Mouse (Mus musculus): ENCODE measurements at regions not wholly inside any gene's neighbourhood (a gene's known extent, or its start where the extent isn't known, plus 50 kb on each side); places are given as distances from the start of the nearest gene placed in this dataset.
"Not testable (repeated sequence)": the region's sequence is repeated elsewhere in the genome, so short reads cannot be mapped to it uniquely, and the experiment has no call there.

GRCm38 (mm10) chr15:32749971-32750370 lies 505.4 kb downstream of the Sema5a start:
- no peaks in the 10 kb centered on the region for H3K27me3 ChIP-seq (ENCODE audit: insufficient read depth, low read length)
- H3K4me3 ChIP-seq (replicated peaks; ENCODE audit: low read length): no peak overlapping the region
- H3K4me1 ChIP-seq (replicated peaks; ENCODE audit: low read depth, low read length): no peaks in the 10 kb centered on the region
- H3K9me3 ChIP-seq (ENCODE audit: low read length): no peaks in the 10 kb centered on the region
- H3K36me3 ChIP-seq (ENCODE audit: insufficient read depth, low read length): no peaks in the 10 kb centered on the region
- TF ChIP-seq POU5F1 (IDR thresholded peaks at IDR 0.05; ENCODE audit: borderline replicate concordance, low read length): no peak
- TF ChIP-seq NANOG (IDR thresholded peaks at IDR 0.05; ENCODE audit: borderline replicate concordance, low read length): no peak
- TF ChIP-seq CTCF (conservative IDR thresholded peaks at IDR 0.05; ENCODE audit: low read length): no peak

GRCm38 (mm10) chr15:32751991-32752390 lies 507.4 kb downstream of the Sema5a start:
- Histone ChIP-seq H3K27me3 (ENCODE audit: insufficient read depth, low read length) (no peaks in the 10 kb centered on the region), H3K36me3 (ENCODE audit: insufficient read depth, low read length) (no peaks in the 10 kb centered on the region), H3K4me3 (replicated peaks; ENCODE audit: low read length) (no peak overlapping the region), H3K9me3 (ENCODE audit: low read length) (no peaks in the 10 kb centered on the region), H3K4me1 (replicated peaks; ENCODE audit: low read depth, low read length) (no peaks in the 10 kb centered on the region)
- TF ChIP-seq POU5F1 (IDR thresholded peaks at IDR 0.05; ENCODE audit: borderline replicate concordance, low read length) (no peak), CTCF (conservative IDR thresholded peaks at IDR 0.05; ENCODE audit: low read length) (no peak), NANOG (IDR thresholded peaks at IDR 0.05; ENCODE audit: borderline replicate concordance, low read length) (no peak)

- Histone ChIP-seq H3K27me3 (ENCODE audit: insufficient read depth, low read length) (no peaks in the 10 kb centered on the region), H3K4me3 (replicated peaks; ENCODE audit: low read length) (no peak overlapping the region), H3K4me1 (replicated peaks; ENCODE audit: low read depth, low read length) (no peaks in the 10 kb centered on the region), H3K9me3 (ENCODE audit: low read length) (0 out of 2 replicates have a peak, but pooled peaks cover 4% of the 10 kb centered on the region), H3K36me3 (ENCODE audit: insufficient read depth, low read length) (no peaks in the 10 kb centered on the region)
- TF ChIP-seq POU5F1 (IDR thresholded peaks at IDR 0.05; ENCODE audit: borderline replicate concordance, low read length) (no peak), CTCF (conservative IDR thresholded peaks at IDR 0.05; ENCODE audit: low read length) (no peak), NANOG (IDR thresholded peaks at IDR 0.05; ENCODE audit: borderline replicate concordance, low read length) (no peak)
Observed at GRCm38 (mm10) chr15:32760141-32760540, 515.5 kb downstream of the Sema5a start.

GRCm38 (mm10) chr15:32766011-32766701 lies 521.5 kb downstream of the Sema5a start:
- no peak for TF ChIP-seq NANOG (IDR thresholded peaks at IDR 0.05; ENCODE audit: borderline replicate concordance, low read length)
- peak; percentile 54 for TF ChIP-seq CTCF (conservative IDR thresholded peaks at IDR 0.05; ENCODE audit: low read length)
- Histone ChIP-seq H3K9me3 (ENCODE audit: low read length) (no peaks in the 10 kb centered on the region), H3K4me1 (replicated peaks; ENCODE audit: low read depth, low read length) (no peaks in the 10 kb centered on the region), H3K27me3 (ENCODE audit: insufficient read depth, low read length) (no peaks in the 10 kb centered on the region), H3K36me3 (ENCODE audit: insufficient read depth, low read length) (no peaks in the 10 kb centered on the region), H3K4me3 (replicated peaks; ENCODE audit: low read length) (no peak overlapping the region)

- no peak for TF ChIP-seq NANOG (IDR thresholded peaks at IDR 0.05; ENCODE audit: borderline replicate concordance, low read length)
- TF ChIP-seq POU5F1 (IDR thresholded peaks at IDR 0.05; ENCODE audit: borderline replicate concordance, low read length): no peak
- TF ChIP-seq CTCF (conservative IDR thresholded peaks at IDR 0.05; ENCODE audit: low read length): no peak
Observed at GRCm38 (mm10) chr15:32766746-32767471, 522.3 kb downstream of the Sema5a start.

GRCm38 (mm10) chr15:32778226-32778598 lies 533.6 kb downstream of the Sema5a start:
- H3K4me1 ChIP-seq (replicated peaks; ENCODE audit: low read depth, low read length); H3K36me3 ChIP-seq (ENCODE audit: insufficient read depth, low read length); H3K9me3 ChIP-seq (ENCODE audit: low read length); H3K27me3 ChIP-seq (ENCODE audit: insufficient read depth, low read length); H3K4me3 ChIP-seq (replicated peaks; ENCODE audit: low read length): not testable (repeated sequence)

More at GRCm38 (mm10) chr15:32766746-32767471, 522.3 kb downstream of the Sema5a start:
- no peaks in the 10 kb centered on the region for H3K36me3 ChIP-seq (ENCODE audit: insufficient read depth, low read length)
- no peaks in the 10 kb centered on the region for H3K27me3 ChIP-seq (ENCODE audit: insufficient read depth, low read length)
- no peak overlapping the region for H3K4me3 ChIP-seq (replicated peaks; ENCODE audit: low read length)
- H3K4me1 ChIP-seq (replicated peaks; ENCODE audit: low read depth, low read length): no peaks in the 10 kb centered on the region
- no peaks in the 10 kb centered on the region for H3K9me3 ChIP-seq (ENCODE audit: low read length)

- not testable (repeated sequence) for H3K9me3 ChIP-seq (ENCODE audit: low read length); H3K4me1 ChIP-seq (replicated peaks; ENCODE audit: low read depth, low read length); H3K36me3 ChIP-seq (ENCODE audit: insufficient read depth, low read length); H3K27me3 ChIP-seq (ENCODE audit: insufficient read depth, low read length)
- H3K4me3 ChIP-seq (replicated peaks; ENCODE audit: low read length): peak overlapping the region; percentile 66
Observed at GRCm38 (mm10) chr15:32778599-32779273, 534.1 kb downstream of the Sema5a start.

GRCm38 (mm10) chr15:32779274-32779615 lies 534.6 kb downstream of the Sema5a start:
- H3K36me3 ChIP-seq (ENCODE audit: insufficient read depth, low read length); H3K9me3 ChIP-seq (ENCODE audit: low read length); H3K27me3 ChIP-seq (ENCODE audit: insufficient read depth, low read length); H3K4me1 ChIP-seq (replicated peaks; ENCODE audit: low read depth, low read length): not testable (repeated sequence)
- peak overlapping the region; percentile 66 for H3K4me3 ChIP-seq (replicated peaks; ENCODE audit: low read length)

GRCm38 (mm10) chr15:32781609-32782008 lies 537.0 kb downstream of the Sema5a start:
- H3K36me3 ChIP-seq (ENCODE audit: insufficient read depth, low read length); H3K9me3 ChIP-seq (ENCODE audit: low read length); H3K27me3 ChIP-seq (ENCODE audit: insufficient read depth, low read length); H3K4me3 ChIP-seq (replicated peaks; ENCODE audit: low read length); H3K4me1 ChIP-seq (replicated peaks; ENCODE audit: low read depth, low read length): not testable (repeated sequence)

Data from E14TG2a.4 (cell line).